Mouse (Mus musculus) right cerebral cortex, postnatal 25 days (tissue): Measurements from ENCODE around the gene Ppp1r12a.

Source experiments
- DNase-seq: peaks from one replicate; pipeline ENCODE4 v3.0.0; 2022

Gene Ppp1r12a

DNA sequence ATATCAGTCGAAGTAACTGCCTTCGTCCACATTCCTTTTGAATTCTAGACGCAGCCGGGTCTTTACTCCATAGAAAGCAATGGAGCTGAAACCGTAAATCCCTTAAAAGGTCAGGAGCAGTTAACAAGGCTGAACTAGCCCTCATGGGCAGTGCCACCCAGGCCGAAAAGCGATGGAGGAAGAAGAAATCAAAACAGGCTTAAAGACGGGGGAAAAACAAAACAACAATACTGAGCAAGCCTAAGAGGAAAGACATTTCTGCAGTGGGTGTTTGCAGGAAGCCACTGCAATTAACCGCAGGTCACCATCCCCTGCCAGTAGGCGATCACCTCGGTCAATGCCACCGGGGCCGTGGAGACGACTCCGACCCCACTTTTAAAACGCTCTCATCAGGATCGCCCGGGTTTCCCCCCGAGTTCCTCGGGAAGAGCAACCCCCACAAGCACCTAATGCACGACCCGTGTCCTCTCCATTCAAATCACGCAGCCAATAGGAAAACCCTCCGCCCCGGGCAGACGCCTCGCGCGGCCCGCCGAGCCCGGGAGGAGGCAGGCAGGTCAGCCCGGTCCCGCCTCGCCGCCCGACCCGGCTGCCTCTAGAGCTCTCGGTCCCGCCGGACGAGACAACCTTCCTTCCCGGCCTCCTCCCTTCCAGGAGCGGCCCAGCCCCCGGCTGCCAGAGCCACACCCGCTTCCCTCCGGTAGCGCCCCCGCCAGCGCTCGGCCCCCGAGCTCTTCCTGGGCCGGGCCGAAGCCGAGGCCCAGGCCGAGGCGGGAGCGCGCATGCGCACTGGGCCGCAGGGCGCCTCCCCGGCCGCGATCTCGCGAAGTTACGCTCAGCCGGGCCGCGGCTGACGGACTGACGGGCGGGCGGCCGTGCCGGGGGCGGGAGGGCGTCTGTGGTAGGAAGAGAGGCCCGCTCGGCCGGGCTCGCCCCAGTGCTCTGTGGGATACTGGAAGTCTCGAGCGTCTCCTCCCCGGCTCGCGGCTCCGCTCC lies at the start of gene Ppp1r12a:
Gene Ppp1r12a, plus strand, starts transcription at position 933 of the 996 bp plus-strand sequence.
- DNase-seq: peak; percentile 96

DNA sequence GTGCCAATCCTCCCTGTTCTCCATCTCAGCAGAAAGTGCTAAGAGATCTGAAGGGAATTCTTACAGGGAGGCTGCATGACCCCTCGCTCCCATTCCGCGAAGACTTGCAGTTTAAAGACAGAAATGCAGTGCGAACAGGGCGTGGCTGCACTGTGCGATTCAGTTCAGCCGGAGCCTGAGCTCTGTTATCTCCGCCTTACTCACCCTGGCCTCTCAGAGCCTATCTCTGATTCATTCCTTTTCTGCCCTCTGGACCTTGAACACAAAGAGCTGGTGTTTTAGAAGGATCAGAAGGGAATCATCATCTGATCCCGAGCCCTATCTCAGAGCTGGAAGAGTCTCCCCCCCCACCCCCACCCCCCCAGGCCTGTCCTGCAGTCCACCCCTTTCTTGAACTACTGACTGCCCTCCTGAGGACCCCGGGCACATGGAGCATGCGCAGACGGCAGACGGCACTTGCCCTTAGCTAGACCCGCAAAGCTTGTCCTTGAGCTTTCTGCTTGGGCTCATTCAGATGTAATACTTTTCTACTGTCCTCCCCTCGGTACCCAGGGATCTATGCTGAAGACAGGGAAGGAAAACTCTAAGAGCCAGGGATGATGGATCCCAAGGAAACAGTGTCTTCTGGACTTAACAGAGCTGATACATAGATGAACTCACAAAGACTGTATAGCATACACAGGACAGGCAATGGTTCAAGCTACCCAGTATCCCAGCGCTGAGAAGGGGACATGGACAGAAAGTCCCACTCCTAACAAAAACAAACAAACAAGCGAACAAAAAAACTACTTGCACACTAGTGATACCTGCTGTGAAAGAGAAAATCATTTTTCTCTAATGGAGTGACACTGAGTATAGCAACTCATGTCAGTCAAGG lies 48.4 kb upstream of the Ppp1r12a start:
- DNase-seq: no peak

DNA sequence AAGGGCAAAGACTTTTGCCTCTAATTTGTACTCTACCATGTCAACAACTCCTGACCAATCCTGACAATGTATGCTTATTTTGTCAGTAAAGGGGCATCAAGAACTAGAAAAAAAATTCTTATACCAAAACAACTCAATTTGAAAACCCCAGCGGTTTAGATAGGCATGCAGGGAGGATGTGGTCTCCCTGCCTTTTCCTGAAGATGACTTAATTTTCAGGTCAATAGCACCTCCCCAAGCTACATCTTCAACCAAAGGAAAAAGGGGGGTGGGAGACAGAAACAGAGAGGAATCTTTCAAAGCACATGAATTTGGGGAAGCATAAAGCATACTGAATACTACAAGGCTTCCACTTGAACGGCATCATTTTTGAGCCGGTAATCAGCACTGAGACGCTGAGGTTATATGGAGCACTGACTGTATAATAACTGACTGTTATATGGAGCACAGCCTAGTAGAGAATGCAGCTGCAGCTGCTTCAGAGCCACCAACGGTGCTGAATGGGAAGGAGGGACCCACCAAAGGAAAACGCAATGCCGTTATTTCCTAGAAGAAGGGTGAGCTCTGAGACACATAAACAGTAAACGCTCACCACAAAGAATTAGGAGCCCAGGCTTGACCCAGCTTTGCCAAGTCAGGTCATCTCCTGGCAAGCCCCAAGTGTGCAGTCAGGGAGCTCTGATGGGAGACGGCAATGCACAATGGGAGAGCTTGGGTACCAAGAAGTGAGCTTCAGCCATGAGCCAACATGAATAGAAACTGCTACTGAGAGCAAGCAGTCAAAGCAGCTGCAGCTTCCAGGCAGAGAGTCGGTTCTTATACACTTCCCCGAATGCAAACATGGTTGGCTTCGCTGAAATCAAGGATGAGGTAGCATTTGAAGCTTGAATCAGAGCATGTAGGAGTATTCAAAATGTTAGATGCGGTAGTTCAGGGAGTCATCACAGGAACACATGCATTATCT lies 43.5 kb upstream of the Ppp1r12a start:
- no peak for DNase-seq

DNA sequence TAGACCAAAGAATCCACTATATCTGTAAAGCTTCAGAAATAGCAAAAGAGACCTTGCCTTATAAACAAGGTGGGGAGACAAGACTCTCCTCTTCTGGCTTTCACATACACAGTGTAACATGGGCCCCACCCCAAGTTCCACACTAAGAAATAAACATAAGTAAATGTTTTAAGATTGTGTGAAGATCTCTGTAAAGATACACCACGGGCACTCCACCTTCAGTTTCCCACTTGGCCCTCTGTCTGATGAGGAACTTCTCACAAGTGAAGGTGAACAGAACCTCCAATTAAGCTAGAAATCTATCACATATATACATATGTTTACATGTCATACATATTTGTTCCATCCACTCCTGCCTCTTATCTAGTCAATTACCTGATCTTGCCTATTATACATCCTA lies 42.6 kb upstream of the Ppp1r12a start:
- no peak for DNase-seq

DNA sequence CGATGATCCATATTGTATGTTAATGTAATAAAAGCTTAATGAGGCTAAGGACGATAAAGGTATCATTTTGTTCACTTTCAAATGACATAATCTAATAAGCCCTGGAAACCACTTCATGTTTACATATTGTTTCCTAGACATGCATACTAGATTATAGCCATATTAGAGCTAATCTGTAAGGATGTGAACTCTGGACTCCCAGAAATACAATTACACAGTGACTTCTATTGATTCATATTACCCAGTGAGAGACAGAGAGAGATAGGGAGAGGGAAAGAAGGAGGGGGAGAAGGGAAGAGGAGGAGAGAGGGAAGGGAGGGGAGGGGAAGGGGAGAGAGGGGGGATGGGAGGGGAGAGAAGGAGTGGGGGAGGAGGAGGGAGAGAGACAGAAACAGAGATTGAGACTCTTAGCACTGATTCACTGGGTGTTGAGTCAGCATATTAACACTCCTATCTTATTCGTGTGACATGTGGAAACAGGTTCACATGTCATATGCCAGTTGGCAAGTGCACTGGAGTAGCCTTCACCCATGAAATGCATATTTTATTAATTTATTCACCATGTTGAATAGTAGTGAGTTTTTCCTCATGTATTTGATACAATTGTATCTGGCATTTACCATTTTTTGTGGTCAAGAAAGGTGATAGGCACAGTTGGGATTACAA lies 36.9 kb upstream of the Ppp1r12a start:
- no peak for DNase-seq

DNA sequence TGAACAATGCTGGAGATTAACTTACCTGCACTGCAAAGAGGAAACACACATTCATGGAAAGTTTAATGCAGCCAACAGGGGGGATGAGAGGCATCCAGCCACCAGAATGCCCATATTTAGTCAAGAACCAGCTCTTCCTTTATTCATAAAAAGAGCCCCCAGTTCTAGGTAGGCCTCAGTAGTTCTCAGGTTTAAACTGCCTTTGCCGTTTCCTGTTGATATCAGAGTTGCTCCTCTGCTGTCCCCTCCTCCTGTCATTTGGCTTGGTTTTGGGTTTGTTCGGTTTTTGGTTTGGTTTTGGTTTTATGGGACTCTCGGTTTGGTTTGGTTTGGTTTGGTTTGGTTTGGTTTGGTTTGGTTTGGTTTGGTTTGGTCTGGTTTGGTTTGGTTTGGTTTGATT lies 32.8 kb upstream of the Ppp1r12a start:
- no peak for DNase-seq

DNA sequence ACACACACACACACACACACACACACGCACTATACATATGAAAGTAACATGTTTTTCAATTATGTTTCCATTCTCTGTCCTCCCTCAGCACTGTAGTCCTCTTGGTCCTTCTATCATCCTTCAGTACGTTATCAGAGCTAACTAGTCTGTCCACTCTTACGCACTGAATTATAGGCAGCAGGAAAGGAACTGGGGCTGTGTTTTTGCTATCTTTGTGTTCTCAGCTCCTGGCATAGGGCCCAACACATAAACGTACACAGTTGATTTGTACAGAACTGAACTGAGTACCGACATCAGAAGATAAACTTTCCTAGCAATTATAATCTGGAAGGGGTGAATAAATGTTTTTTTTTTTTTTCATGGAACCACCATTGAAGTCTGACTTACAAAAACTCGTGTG lies 30.1 kb upstream of the Ppp1r12a start:
- DNase-seq: no peak

DNA sequence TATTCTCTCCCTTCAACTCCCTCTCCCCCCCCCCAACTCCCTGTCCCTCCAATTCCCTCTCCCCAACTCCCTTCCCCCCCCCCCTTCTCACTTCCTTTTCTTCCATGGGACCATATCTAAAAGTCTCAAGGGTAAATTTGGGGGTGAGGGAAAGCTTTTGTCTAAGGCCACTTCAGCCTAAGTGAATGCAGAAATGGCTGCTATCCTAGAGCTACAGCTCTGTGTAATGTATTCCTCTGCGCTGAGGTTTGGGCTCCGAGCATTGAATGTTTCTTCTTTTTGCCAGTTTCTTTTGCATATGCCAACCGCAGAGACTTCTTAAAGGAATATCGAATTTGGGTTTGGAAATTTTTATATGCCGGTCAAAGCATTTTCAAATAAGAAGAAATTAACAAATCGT lies 28.7 kb upstream of the Ppp1r12a start:
- DNase-seq: no peak

DNA sequence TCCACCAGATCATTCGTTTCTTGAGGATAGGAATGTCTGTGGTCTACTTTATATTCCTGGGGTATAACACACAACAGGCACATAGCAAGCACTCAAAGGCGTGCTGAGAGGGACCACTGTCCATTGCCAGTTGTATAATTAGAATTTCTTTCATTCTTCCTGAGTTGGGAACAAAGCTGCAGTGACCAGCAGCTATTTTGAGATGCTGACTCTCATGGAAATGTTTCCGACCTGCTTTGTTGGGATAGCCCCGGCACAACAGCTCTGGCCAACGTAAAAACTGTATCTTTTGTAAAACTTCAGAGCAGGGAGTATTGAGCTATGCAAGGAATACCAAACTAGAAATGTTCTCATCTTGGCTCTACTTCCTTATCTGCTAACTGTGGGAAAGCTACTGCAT lies 28.2 kb upstream of the Ppp1r12a start:
- no peak for DNase-seq

DNA sequence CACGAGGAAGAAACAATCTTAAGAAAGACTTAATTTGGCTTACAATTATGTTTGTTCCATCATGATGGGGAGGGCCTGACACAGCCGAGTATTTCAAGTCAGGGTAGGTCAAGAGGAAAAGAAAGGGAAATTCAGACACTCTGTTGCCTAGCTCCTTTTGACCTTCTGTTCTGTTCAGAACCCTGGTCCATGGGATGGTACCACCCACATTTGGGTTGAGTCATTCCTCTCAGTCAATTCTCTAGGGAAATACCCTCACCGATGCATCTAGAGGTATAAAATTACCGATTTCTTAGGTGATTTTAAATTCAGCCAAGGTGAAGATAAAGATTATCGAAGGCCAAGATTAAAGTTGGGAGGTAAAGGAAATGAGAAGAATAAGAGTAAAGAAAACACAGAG lies 23.6 kb upstream of the Ppp1r12a start:
- no peak for DNase-seq

DNA sequence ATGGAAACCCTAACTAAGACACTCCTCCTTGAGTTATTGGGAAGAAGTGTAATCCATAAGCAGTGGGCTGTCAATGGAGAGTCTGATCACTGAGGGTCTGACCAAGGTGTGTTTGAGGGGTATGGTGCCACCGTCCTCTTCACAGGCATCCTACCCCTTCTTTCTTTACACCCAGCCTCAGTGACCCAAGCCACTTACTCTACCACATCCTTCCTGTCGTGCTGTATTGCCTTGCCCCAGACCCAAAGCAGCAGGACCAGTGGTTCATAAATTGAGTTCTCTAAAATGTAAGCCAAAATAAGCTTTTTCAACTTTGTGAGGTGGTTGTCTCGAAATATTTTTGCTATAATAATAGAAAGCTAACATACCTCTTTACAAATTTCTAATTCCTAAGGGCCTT lies 22.2 kb upstream of the Ppp1r12a start:
- no peak for DNase-seq

DNA sequence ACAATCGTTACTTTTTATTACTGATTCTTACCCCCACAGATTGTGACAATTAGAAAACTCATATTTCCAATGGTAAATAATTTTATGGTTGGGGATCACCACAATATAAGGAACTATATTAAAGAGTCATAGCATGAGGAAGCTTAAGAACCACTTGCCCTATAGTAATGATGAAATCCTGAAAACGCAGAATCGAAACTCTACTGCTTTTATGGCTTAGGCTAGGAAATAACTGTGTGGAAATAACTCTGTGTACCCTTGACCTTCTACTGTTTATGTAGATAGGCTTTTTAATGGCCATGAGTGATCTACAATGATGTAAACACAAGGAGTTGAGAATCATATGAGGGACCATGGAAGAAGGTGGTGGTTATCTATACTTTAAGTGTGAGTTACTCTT lies 21.3 kb upstream of the Ppp1r12a start:
- no peak for DNase-seq

DNA sequence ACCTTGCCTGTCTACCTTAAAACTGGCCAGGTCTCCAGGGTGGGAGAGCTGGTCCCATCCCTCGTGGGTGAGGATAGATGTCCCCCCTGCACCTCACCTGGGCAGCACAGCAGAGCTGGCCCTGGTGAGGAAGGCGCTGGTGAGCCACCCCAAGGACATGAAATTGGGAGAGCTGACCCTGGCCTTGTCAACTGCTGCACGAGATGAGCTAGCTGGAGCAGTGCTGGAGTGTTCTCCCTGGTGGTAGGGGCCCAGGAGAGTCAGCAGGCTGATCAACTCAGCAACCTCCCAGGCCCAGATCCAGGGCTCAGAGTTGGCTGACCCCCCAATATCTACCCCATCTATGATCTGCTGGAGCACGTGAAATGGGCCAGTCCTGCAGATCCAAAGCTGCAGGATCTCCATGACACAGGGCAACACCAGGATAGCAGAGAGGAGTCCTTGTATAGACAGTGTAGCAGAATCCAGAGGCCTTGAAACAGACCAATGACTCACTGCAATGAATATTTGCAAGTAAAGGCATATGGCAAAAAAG lies 17.9 kb upstream of the Ppp1r12a start:
- no peak for DNase-seq

DNA sequence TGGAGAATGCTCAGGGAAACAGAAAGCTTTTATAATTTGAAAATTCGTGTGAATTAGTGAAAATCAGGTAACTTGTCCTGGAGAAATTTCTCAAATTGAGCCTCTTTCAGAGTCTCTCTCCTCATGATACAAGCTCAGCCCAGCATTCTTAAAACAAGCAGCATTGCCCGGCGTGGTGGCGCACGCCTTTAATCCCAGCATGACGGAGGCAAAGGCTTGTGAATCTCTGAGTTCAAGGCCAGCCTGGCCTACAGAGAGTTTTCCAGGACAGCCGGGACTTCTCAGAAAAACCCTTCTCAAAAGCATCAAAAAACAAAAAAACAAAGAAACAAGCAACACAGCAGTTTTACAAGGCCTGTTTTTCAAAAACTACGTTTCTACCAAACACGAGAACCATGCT lies 16.3 kb upstream of the Ppp1r12a start:
- no peak for DNase-seq

DNA sequence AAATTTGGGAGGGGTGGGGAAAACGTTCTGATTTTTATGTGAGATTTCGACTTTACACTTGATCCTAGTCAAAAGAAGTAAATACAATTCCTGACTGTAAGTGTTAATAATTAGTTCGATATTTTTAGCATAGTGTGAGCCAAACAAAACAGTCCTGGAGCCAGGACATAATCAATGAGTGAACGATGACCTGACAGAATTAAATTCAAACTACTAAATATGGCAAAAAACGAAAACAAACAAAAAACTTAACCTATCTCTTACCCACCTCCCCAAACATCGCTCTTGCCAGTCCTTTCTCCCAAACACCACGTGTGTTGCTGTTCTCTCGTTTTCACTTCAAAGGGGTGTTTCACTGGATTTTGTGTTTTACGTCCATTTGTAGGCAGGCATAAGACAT lies 15.0 kb upstream of the Ppp1r12a start:
- no peak for DNase-seq

DNA sequence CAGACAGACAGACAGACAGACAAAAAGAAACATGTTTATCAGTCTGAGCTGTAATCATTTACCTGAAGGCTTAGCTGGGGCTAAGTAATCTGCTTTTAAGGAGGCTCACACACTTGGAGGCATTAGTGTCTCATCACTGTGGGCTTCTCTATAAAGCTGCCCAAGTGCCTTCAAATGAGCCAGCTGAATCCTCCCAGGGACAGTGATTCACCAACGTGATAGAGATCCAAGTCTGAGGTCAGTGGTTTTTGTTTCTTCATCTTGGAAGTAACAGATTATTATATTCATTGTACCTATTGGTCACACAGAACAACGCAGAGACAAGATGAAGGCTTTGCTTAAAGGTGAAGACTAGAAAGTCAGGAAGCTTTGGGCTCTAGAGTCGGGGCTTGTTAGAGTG lies 8.7 kb upstream of the Ppp1r12a start:
- no peak for DNase-seq

DNA sequence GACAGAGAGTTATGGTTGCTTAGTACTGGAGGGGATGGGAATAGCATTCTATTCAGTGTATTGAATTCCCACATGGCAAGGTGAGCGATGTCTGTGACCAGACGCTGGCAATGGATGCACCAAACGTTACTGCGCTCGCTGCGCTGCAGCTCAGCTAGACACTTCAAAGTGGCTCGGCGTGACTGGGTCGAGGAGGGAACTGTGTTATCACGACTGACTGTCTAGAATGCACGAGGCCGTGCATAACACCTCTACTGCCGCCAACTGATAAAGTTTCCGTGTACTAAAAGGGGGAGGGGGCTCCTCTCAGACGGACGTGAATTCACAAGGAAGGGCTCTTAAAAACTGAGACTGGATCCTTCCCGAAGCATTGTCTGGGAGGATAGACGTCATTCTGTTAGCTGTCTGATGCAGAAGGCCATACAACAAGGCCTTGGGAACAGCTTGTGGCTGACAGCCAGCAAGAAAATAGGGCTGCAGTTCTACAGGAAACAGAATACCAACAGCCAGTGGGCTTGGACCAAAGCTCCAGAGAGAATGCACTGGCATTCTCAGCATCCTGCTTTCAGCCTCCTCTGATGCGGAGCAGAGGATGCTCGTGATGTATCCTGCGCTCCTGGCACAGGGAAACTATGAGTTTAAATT lies 6.8 kb upstream of the Ppp1r12a start:
- DNase-seq: no peak

DNA sequence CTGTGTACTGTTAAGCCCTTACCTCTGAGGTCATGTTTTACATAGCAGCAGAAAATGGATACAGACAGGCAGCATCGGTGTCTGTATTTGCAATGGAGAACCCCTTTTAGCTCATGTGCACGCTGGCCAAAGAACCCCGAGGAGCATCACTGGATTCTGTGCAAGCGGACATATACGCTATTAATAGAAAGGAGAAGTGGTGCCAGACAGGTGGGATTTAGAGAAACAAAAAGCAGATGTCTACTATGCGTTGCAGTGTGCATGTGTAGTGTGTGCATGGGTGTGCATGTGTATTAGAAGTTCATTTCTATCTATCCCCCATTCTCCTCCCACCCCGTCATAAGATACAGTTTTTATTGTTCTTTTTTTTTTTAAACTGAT lies 6.3 kb upstream of the Ppp1r12a start:
- DNase-seq: no peak

DNA sequence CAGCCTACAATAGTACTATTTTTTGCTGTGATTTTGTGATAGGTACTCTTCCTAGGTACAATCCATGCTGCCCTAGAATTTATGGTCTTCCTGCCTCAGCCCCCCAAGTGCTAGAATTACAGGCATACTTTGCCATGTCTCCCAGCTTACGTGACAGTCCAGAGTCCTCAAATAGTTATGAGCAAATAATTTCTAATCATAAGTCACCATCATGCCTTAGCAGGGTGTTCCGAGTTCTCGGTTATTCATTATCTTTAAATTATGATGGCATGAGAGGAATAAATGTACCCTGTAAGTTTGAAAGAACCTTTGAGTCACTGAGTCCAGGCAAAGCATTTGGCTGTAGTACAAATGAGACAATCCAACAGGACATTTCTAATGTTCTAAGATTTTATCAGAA lies 5.9 kb upstream of the Ppp1r12a start:
- DNase-seq: no peak

DNA sequence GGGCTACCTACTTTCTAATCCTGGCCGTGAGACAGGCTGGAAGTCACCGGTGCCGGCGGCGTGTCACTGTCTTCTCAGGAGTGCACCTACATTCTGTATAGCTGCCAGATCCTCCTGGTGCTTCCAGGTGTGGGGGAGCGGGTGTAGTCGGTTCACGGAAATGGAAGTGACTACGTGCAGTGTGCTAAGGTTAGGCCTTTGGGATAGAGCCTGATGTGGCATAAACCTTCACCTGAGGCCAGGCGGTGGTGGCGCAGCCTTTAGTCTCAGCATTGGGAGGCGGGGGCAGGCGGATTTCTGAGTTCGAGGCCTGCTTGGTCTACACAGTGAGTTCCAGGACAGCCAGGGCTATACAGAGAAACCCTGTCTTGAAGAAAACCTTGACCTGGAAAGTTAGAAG lies 3.0 kb upstream of the Ppp1r12a start:
- no peak for DNase-seq

DNA sequence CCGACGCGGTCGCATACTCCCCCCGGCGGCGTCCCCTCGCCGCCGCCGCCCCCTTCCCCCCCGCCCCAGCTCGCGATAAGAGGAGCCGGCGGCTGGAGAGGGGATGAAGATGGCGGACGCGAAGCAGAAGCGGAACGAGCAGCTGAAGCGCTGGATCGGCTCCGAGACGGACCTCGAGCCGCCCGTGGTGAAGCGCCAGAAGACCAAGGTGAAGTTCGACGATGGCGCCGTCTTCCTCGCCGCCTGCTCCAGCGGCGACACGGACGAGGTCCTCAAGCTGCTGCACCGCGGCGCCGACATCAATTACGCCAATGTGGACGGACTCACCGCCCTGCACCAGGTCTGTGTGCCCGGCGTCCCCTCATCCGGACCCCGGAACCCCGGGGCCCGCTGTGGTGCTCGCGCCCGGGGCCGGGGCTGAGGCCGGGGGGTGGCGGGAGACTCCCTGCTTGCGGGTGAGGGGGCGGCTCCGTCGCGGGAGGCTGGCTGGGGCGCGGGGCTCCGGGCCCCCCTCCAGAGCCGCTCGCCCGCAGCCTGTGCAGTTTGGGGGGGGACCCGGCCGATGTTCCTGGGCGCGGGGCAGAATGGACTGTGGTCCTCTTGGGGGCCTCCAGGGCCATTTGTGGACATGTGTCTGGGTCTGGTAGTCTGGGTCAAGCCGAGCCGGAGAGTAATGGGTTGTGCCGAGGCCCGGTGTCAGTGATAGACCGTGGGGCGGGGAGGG lies 466 bp downstream of the Ppp1r12a start:
- no peak for DNase-seq
